Mouse (Mus musculus) kidney, embryonic 16.5 days (tissue): ENCODE results near the gene Atr. TPM values are rescaled to one million over a fixed set of nuclear protein-coding genes. Genes with fewer than 3 reads are reported as not detected.

ENCODE experiments used
- ATAC-seq: fragments of 200-750 bp; cut with Nextera tagmentation; 2 replicates; pipeline ENCODE4 v1.8.0; 2017; ENCODE audit warnings: moderate TSS enrichment; ENCODE audit not compliant: low FRiP score, low TSS enrichment
- H3K27ac ChIP-seq: fragments of 300-500 bp; sonication (generic); 2 replicates; pipeline ENCODE4 v1.5.1; 2014; ENCODE audit warnings: low read length
- H3K27me3 ChIP-seq: fragments of 300-500 bp; sonication (generic); 2 replicates; pipeline ENCODE4 v1.6.1; 2014; ENCODE audit warnings: low read length, control low read depth, mixed read lengths; ENCODE audit not compliant: insufficient read depth
- H3K36me3 ChIP-seq: fragments of 300-500 bp; sonication (generic); 2 replicates; pipeline ENCODE4 v1.6.1; 2014; ENCODE audit warnings: low read length, control low read depth, mixed read lengths; ENCODE audit not compliant: insufficient read depth
- H3K4me1 ChIP-seq: fragments of 300-500 bp; sonication (generic); 2 replicates; pipeline ENCODE4 v1.6.1; 2014; ENCODE audit warnings: low read length, control low read depth, mixed read lengths; ENCODE audit not compliant: insufficient read depth
- H3K4me2 ChIP-seq: fragments of 300-500 bp; sonication (generic); replicated peaks from 2 replicates; pipeline ENCODE4 v1.6.1; 2014; ENCODE audit warnings: low read depth, low read length
- H3K4me3 ChIP-seq: fragments of 300-500 bp; sonication (generic); 2 replicates; pipeline ENCODE4 v1.5.1; 2014; ENCODE audit warnings: mild to moderate bottlenecking, low read length
- H3K9ac ChIP-seq: fragments of 300-500 bp; sonication (generic); replicated peaks from 2 replicates; pipeline ENCODE4 v1.6.1; 2014; ENCODE audit warnings: low read length
- H3K9me3 ChIP-seq: fragments of 300-500 bp; sonication (generic); 2 replicates; pipeline ENCODE4 v1.6.1; 2016; ENCODE audit warnings: low read length, control low read depth
- WGBS: fragments of 180-500 bp; shearing (Covaris S2); extraction: QIAGEN DNeasy Blood & Tissue Kit; methylation state at CpG from one replicate; pipeline ENCODE4 v1.1.7; 2014; 5-methylcytosine and 5-hydroxymethylcytosine counted together
- polyA plus RNA-seq: library from polyadenylated mRNA; unstranded; fragments of >200 nt; fragmentation: Nextera tagmentation; extraction: Ambion mirVana; gene quantifications from 2 replicates; pipeline ENCODE4 v1.2.1, GENCODE M21; 2015

Atr gene
- polyA plus RNA-seq, 1 experiment from 2014 or later = 12.9 TPM

- Histone ChIP-seq H3K4me2 (no peak overlapping the region), H3K36me3 (no peaks in the 10 kb centered on the region), H3K27me3 (no peaks in the 10 kb centered on the region), H3K4me1 (no peaks in the 10 kb centered on the region), H3K4me3 (no peak overlapping the region), H3K9ac (no peak overlapping the region), H3K27ac (no peak overlapping the region), H3K9me3 (no peaks in the 10 kb centered on the region)
- ATAC-seq = no peak
- WGBS = 67% methylated on average over 3 of the region's 3 CpGs
These were observed 22.6 kb upstream of the Atr start for GRCm38 (mm10) chr9:95834799-95835198.

- H3K9me3 ChIP-seq = no peaks in the 10 kb centered on the region
- H3K4me3 ChIP-seq = no peak overlapping the region
- no peak overlapping the region for H3K9ac ChIP-seq
- H3K4me1 ChIP-seq = no peaks in the 10 kb centered on the region
- no peaks in the 10 kb centered on the region for H3K36me3 ChIP-seq
- 84% methylated on average over 10 of the region's 10 CpGs for WGBS
- no peak overlapping the region for H3K27ac ChIP-seq
- no peaks in the 10 kb centered on the region for H3K27me3 ChIP-seq
- no peak for ATAC-seq
- H3K4me2 ChIP-seq = no peak overlapping the region
These were observed 21.7 kb upstream of the Atr start for GRCm38 (mm10) chr9:95835741-95836140.

GRCm38 (mm10) chr9:95839424-95839823 is 18.0 kb upstream of the Atr start:
- no peak overlapping the region for H3K9ac ChIP-seq
- H3K27ac ChIP-seq = no peak overlapping the region
- H3K4me3 ChIP-seq = no peak overlapping the region
- 80% methylated on average over 3 of the region's 3 CpGs for WGBS
- no peaks in the 10 kb centered on the region for H3K9me3 ChIP-seq
- no peaks in the 10 kb centered on the region for H3K36me3 ChIP-seq
- no peak for ATAC-seq
- peaks cover 9% of the 10 kb centered on the region; the same call in 1 of the 2 replicates for H3K4me1 ChIP-seq
- no peak overlapping the region for H3K4me2 ChIP-seq
- 0 out of 2 replicates have a peak, but pooled peaks cover 2% of the 10 kb centered on the region for H3K27me3 ChIP-seq

DNA sequence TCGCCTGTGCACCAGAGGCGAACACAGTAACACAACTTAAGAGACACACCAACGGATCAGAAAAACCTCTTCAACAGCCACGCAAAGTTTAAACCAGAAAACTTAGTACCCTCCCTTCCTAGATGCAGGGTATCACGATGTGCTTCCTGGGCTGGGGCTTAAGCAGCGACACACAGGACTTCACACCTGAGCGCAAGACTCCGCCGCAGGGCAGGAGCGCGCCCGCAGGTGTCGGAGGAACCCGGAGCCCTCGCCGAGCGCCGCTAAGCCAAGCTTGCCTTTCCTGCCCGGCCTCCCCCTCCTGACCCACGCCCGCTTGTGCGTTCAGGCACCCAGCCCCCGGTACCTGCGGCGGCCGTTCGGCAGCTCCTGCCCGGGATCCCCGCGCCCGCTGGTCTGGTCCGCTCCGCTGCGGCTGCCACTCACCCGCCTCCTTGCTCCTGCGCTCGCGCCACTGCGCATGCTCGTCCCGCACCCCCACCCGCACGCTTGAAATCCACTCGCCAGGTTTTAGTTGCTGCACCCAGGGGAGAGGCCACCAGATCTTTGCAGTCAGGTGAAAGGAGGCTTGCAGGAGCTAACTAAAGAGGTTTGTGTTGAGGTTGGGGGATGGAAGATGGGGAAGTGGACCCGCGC is 12.5 kb upstream of the Atr start, which contains the start of gene Pls1:
Gene Pls1 (minus strand): TSS at position 487 of the 636 bp plus-strand sequence.
- H3K4me2 ChIP-seq = peak within 1 kb of the TSS; percentile 93
- under 1% methylated on average over 46 of the region's 46 CpGs for WGBS
- peak within 1 kb of the TSS; percentile 72 for H3K9ac ChIP-seq
- ATAC-seq = peak; percentile 92
- H3K9me3 ChIP-seq = no peaks in the 10 kb centered on the region
- H3K27ac ChIP-seq = peak within 1 kb of the TSS; percentile 3; the same call in 1 of the 2 replicates
- peak within 1 kb of the TSS; percentile 61 for H3K4me3 ChIP-seq
- H3K27me3 ChIP-seq = peaks cover 11% of the 10 kb centered on the region
- H3K4me1 ChIP-seq = peaks cover 9% of the 10 kb centered on the region; the same call in 1 of the 2 replicates
- H3K36me3 ChIP-seq = no peaks in the 10 kb centered on the region

DNA sequence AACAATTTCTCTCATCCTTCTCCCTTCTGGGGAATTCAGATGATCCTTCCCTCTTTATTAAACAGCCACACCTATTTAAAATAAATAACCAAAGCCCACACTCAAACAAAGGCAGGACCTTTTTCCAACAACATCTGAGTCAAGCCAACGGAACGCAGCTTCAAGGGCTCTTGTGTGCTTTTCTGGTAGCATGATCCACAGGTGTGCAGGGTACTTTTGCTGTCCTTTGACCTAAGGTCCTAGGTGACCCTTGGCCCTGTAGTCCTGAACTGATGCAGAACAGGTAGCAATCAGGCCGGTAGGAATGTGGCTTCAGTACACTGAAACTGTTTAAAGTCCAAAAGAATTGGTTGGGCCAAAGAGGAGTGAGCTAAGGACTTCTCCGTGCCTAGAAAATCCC is 11.7 kb upstream of the Atr start:
- Histone ChIP-seq H3K9ac (no peak overlapping the region), H3K9me3 (no peaks in the 10 kb centered on the region), H3K27me3 (peaks cover 11% of the 10 kb centered on the region), H3K4me1 (peaks cover 9% of the 10 kb centered on the region; the same call in 1 of the 2 replicates), H3K27ac (no peak overlapping the region), H3K4me3 (no peak overlapping the region), H3K4me2 (peak overlapping the region; percentile 93), H3K36me3 (no peaks in the 10 kb centered on the region)
- WGBS = 57% methylated on average over 4 of the region's 4 CpGs
- no peak for ATAC-seq

DNA sequence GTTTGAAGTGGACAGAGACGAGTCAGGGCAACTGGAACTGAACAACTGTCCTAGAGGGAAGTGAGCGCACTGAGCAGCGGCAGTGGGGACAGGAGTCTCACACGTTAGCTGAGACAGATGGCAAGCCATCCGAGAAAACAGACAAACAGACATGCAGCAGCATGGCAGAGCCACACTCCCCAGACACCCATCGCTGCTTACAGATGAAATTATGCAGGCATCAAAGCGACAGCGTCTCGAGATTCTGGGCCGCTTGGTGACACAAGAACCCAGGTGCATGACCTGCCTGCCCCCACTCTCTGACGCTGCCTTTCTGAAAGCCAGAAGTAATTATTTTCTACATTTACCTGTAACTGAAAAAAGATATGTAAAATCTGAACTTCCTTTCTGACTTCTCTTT is 5.7 kb upstream of the Atr start:
- H3K4me3 ChIP-seq = no peak overlapping the region
- H3K9ac ChIP-seq = no peak overlapping the region
- peaks cover 4% of the 10 kb centered on the region; the same call in 1 of the 2 replicates for H3K4me1 ChIP-seq
- no peaks in the 10 kb centered on the region for H3K9me3 ChIP-seq
- no peak for ATAC-seq
- no peaks in the 10 kb centered on the region for H3K36me3 ChIP-seq
- no peak overlapping the region for H3K27ac ChIP-seq
- H3K27me3 ChIP-seq = no peaks in the 10 kb centered on the region
- WGBS = 45% methylated on average over 11 of the region's 11 CpGs
- H3K4me2 ChIP-seq = no peak overlapping the region

DNA sequence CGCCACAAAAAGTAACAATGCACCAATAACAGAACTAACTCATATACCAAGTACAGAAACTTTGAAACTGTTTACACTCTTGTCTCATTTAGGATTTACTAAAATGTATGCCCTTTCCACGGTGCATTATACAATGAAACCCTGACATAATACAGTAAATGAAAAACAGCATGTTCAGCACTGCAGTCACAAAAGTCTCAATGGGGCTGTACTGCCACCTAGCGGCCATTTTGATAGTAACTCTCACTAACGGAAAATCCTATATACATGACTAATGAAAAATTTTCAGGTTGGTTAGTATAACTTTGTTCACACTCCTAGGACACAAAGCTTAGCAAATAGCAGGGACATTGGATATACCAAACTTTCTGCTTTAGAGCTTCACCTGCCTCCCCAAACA is 4.5 kb upstream of the Atr start:
- no peaks in the 10 kb centered on the region for H3K27me3 ChIP-seq
- ATAC-seq = no peak
- H3K4me2 ChIP-seq = no peak overlapping the region
- no peaks in the 10 kb centered on the region for H3K36me3 ChIP-seq
- peaks cover 7% of the 10 kb centered on the region; the same call in 1 of the 2 replicates for H3K4me1 ChIP-seq
- no peak overlapping the region for H3K9ac ChIP-seq
- H3K4me3 ChIP-seq = no peak overlapping the region
- no peaks in the 10 kb centered on the region for H3K9me3 ChIP-seq
- 25% methylated on average over 4 of the region's 4 CpGs for WGBS
- no peak overlapping the region for H3K27ac ChIP-seq

DNA sequence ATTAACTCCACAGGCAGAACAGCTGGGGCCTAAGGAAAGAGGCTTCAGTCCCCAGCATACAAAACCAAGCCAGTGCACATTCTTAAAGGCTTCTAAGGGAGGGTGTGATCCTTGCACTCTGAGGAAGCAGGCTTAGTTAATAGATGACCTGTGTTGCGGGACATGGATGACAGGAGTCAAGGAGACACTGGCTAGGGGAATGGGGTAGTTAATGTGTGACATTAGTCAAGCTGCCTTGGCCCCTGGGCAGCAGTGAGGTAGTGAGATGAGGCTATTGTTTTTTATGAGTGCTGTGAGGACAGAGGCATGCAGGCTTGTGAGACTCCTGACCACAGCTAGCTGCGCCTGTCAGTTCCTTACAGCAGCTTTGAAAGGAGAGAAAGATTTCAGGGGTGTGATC is 2.5 kb upstream of the Atr start:
- Histone ChIP-seq H3K27me3 (no peaks in the 10 kb centered on the region), H3K4me2 (no peak overlapping the region), H3K4me3 (no peak overlapping the region), H3K27ac (peak overlapping the region; percentile 87), H3K9ac (no peak overlapping the region), H3K36me3 (no peaks in the 10 kb centered on the region), H3K4me1 (peaks cover 7% of the 10 kb centered on the region; the same call in 1 of the 2 replicates), H3K9me3 (no peaks in the 10 kb centered on the region)
- 41% methylated on average over 2 of the region's 2 CpGs for WGBS
- peak; percentile 73 for ATAC-seq

DNA sequence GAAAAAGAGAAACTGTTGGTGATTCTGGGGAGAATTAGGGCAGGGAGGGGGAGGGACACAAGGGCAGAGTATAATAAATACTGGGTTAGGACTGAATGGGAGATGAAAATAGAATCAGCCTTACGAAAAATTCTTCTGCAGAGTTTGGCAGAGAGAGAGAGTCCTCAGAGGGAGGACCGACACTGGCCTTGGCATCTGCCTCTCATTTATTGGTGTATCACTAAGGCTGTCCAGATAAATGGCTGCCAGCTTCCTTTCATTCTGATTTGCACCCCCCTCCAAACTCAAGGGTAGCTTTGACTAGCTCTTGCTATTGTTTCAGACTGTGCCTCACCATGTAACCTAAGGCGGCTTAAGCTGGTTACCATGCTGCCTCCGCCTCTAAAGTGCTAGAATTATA is 1.4 kb upstream of the Atr start:
- H3K9me3 ChIP-seq = no peaks in the 10 kb centered on the region
- H3K4me1 ChIP-seq = peaks cover 7% of the 10 kb centered on the region; the same call in 1 of the 2 replicates
- ATAC-seq = no peak
- no peak overlapping the region for H3K4me3 ChIP-seq
- WGBS = 91% methylated on average over 4 of the region's 4 CpGs
- no peak overlapping the region for H3K9ac ChIP-seq
- no peaks in the 10 kb centered on the region for H3K36me3 ChIP-seq
- 0 out of 2 replicates have a peak overlapping the region, but pooled peaks have one; percentile 87 for H3K27ac ChIP-seq
- H3K27me3 ChIP-seq = no peaks in the 10 kb centered on the region
- H3K4me2 ChIP-seq = no peak overlapping the region

DNA sequence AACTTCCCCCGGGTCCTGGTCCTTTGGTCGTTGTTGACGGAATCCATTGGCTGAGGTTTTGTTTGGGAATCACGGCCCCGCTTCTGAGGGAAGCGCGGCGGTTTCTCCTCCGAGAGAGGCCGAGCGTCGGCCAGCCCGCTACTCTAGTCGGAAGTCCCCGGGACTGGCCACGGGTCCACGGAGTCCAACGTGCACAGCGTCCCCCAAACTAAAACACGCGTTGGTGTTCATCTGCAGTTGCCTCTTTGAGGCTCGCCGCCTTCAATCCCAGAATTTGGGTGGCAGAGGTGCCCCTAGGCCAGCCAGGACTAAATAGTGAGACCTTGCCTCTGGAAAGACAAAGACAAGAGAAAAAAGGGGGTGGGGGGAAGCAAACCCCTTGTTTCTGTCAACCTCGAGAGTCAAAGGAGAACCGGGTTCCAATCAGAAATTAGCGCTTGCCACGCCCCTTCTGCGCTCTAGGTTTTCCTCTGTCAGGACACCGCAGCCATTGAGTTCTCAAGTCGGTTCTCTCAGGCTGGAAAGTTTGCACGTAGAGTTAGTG is 702 bp downstream of the Atr start:
- no peaks in the 10 kb centered on the region for H3K9me3 ChIP-seq
- H3K27me3 ChIP-seq = no peaks in the 10 kb centered on the region
- under 1% methylated on average over 31 of the region's 31 CpGs for WGBS
- H3K4me2 ChIP-seq = peak overlapping the region; percentile 93
- 0 out of 2 replicates have a peak, but pooled peaks cover 3% of the 10 kb centered on the region for H3K4me1 ChIP-seq
- H3K9ac ChIP-seq = peak overlapping the region; percentile 77
- H3K36me3 ChIP-seq = 0 out of 2 replicates have a peak, but pooled peaks cover 5% of the 10 kb centered on the region
- ATAC-seq = peak; percentile 13; the same call in 1 of the 2 replicates
- H3K4me3 ChIP-seq = peak overlapping the region; percentile 93
- H3K27ac ChIP-seq = peak overlapping the region; percentile 79
